Mouse (Mus musculus) CH12.LX (cell line): ENCODE data around the gene Tmem30c. TPM values are rescaled to one million over a fixed set of nuclear protein-coding genes. Genes with fewer than 3 reads are reported as not detected.

ENCODE experiments used
- DNase-seq: peaks from one replicate; pipeline ENCODE4 v3.0.0-alpha.2; 2013; ENCODE audit errors: extremely low read depth
- H3K27ac ChIP-seq: 2 replicates; pipeline ENCODE4 v1.5.1; 2012; ENCODE audit warnings: low read depth, mild to moderate bottlenecking, control low read depth, moderate library complexity; ENCODE audit not compliant: insufficient read depth
- H3K27me3 ChIP-seq: replicated peaks from 2 replicates; pipeline ENCODE3; 2012; ENCODE audit warnings: inconsistent platforms
- H3K36me3 ChIP-seq, 2 experiments: replicated peaks in 1 of 2; 2 replicates each; pipeline versions ENCODE3 to v1.6.1; 2012; ENCODE audit warnings: inconsistent platforms in 1 of 2, low read length in 1 of 2, mild to moderate bottlenecking in 1 of 2, mixed read lengths in 1 of 2, moderate library complexity in 1 of 2; ENCODE audit not compliant: control insufficient read depth in 1 of 2, insufficient read depth in 1 of 2
- H3K4me1 ChIP-seq, 2 experiments: 2 replicates each; pipeline ENCODE4 v1.6.1; 2012; ENCODE audit warnings: inconsistent platforms in 1 of 2, moderate library complexity in 1 of 2; ENCODE audit not compliant: insufficient read depth in 2 of 2, control insufficient read depth in 1 of 2
- H3K4me2 ChIP-seq: 2 replicates; pipeline ENCODE4 v1.6.1; 2012; ENCODE audit warnings: low read depth, mild to moderate bottlenecking, control low read depth; ENCODE audit not compliant: poor library complexity, insufficient read depth, severe bottlenecking
- H3K4me3 ChIP-seq, 3 experiments: fragments of 150-350 bp in 1 of 3; sonication (generic) in 1 of 3; replicated peaks in 1 of 3; 2 replicates each; pipeline versions ENCODE3 to v1.5.1; 2011 to 2012; ENCODE audit warnings: low read depth in 2 of 3, low read length in 2 of 3, mild to moderate bottlenecking in 2 of 3, moderate library complexity in 2 of 3, control low read depth in 1 of 3, improper control_type of control experiment in 1 of 3, inconsistent platforms in 1 of 3, mixed read lengths in 1 of 3; ENCODE audit not compliant: poor library complexity in 1 of 3
- H3K79me2 ChIP-seq: replicated peaks from 2 replicates; pipeline ENCODE4 v1.6.1; 2012; ENCODE audit warnings: mild to moderate bottlenecking, moderate library complexity; ENCODE audit not compliant: control insufficient read depth, poor library complexity, insufficient read depth, severe bottlenecking; ENCODE audit errors: extremely low read depth
- H3K9ac ChIP-seq: 2 replicates; pipeline ENCODE4 v1.6.1; 2012; ENCODE audit warnings: low read depth, mild to moderate bottlenecking, control low read depth, moderate library complexity; ENCODE audit not compliant: insufficient read depth
- H3K9me3 ChIP-seq: replicated peaks from 2 replicates; pipeline ENCODE3; 2012; ENCODE audit warnings: low read length, inconsistent platforms, mixed read lengths
- CHD1 ChIP-seq: IDR thresholded peaks from 2 replicates; pipeline ENCODE4 v1.6.1; 2012; ENCODE audit warnings: low read depth, low read length, improper control_type of control experiment, inconsistent platforms
- CTCF ChIP-seq, 2 experiments: IDR thresholded peaks in 1 of 2; conservative IDR thresholded peaks in 1 of 2; 2 replicates each; pipeline ENCODE4 v1.5.1; 2011 to 2012; ENCODE audit warnings: low read depth in 2 of 2, low read length in 2 of 2, improper control_type of control experiment in 1 of 2, inconsistent platforms in 1 of 2, mild to moderate bottlenecking in 1 of 2, moderate library complexity in 1 of 2
- E2F4 ChIP-seq: IDR thresholded peaks from 2 replicates; pipeline ENCODE4 v1.6.1; 2011; ENCODE audit warnings: low read depth, low read length, improper control_type of control experiment; ENCODE audit not compliant: insufficient replicate concordance
- ELF1 ChIP-seq: IDR thresholded peaks from 2 replicates; pipeline ENCODE4 v1.6.1; 2014; ENCODE audit warnings: low read depth, mild to moderate bottlenecking, inconsistent platforms, low read length, improper control_type of control experiment
- JUND ChIP-seq: conservative IDR thresholded peaks from 2 replicates; pipeline ENCODE4 v1.6.1; 2011; ENCODE audit warnings: low read depth, low read length, improper control_type of control experiment
- KAT2A ChIP-seq: IDR thresholded peaks from 2 replicates; pipeline ENCODE4 v1.6.1; 2012; ENCODE audit warnings: low read length, improper control_type of control experiment, inconsistent platforms; ENCODE audit not compliant: insufficient replicate concordance
- MAFK ChIP-seq: IDR thresholded peaks from 2 replicates; pipeline ENCODE4 v1.6.1; 2011; ENCODE audit warnings: low read length, improper control_type of control experiment; ENCODE audit not compliant: insufficient replicate concordance
- NELFE ChIP-seq: IDR thresholded peaks from 2 replicates; pipeline ENCODE4 v1.6.1; 2011; ENCODE audit warnings: low read depth, low read length, improper control_type of control experiment
- POLR2AphosphoS2 ChIP-seq: IDR thresholded peaks from 2 replicates; pipeline ENCODE4 v1.6.1; 2011; ENCODE audit warnings: low read depth, low read length, improper control_type of control experiment
- RAD21 ChIP-seq: IDR thresholded peaks from 2 replicates; pipeline ENCODE4 v1.6.1; 2011; ENCODE audit warnings: low read depth, mild to moderate bottlenecking, low read length, improper control_type of control experiment, moderate library complexity
- SMC3 ChIP-seq: IDR thresholded peaks from 2 replicates; pipeline ENCODE4 v1.6.1; 2011; ENCODE audit warnings: low read depth, low read length, improper control_type of control experiment
- TBP ChIP-seq: conservative IDR thresholded peaks from 2 replicates; pipeline ENCODE4 v1.6.1; 2011; ENCODE audit warnings: low read depth, low read length, improper control_type of control experiment
- USF2 ChIP-seq: conservative IDR thresholded peaks from 2 replicates; pipeline ENCODE4 v1.6.1; 2011; ENCODE audit warnings: low read depth, low read length, improper control_type of control experiment
- ZNF384 ChIP-seq: IDR thresholded peaks from 2 replicates; pipeline ENCODE4 v1.6.1; 2012; ENCODE audit warnings: low read depth, low read length, improper control_type of control experiment, inconsistent platforms
- dilution Hi-C: fragments of 300-500 bp; cut with MboI; formaldehyde crosslinking; loops from 2 replicates; pipeline ENCODE4 v1.14.3; 2020; ENCODE audit warnings: low sequenced_read_pairs; ENCODE audit not compliant: extremely low pct_unique_long_range_greater_than_20kb, extremely low pct_ligation_motif_present
- in situ Hi-C: fragments of 300-500 bp; cut with MboI; formaldehyde crosslinking; loops from 3 replicates; pipeline ENCODE4 v1.14.3; 2019; ENCODE audit warnings: low sequenced_read_pairs, low pct_ligation_motif_present, low pct_unique_long_range_greater_than_20kb, mixed read lengths
- polyA plus RNA-seq: library from polyadenylated mRNA; unstranded; fragments of >175 nt; gene quantifications from 2 replicates; pipeline ENCODE4 v1.2.1, GENCODE M21; 2012; ENCODE audit warnings: low read depth; ENCODE audit not compliant: insufficient read length
- total RNA-seq, 2 experiments: library from RNA; depleted of rRNA; stranded (reverse); fragments of 300-350 nt in 1 of 2; fragments of >200 nt in 1 of 2; gene quantifications; 2 replicates each; pipeline ENCODE4 v1.2.3; 2012 to 2014

Gene Tmem30c
- total and polyA plus RNA-seq, 3 experiments, result 0.07 to 0.16 TPM; not detected in 1

DNA sequence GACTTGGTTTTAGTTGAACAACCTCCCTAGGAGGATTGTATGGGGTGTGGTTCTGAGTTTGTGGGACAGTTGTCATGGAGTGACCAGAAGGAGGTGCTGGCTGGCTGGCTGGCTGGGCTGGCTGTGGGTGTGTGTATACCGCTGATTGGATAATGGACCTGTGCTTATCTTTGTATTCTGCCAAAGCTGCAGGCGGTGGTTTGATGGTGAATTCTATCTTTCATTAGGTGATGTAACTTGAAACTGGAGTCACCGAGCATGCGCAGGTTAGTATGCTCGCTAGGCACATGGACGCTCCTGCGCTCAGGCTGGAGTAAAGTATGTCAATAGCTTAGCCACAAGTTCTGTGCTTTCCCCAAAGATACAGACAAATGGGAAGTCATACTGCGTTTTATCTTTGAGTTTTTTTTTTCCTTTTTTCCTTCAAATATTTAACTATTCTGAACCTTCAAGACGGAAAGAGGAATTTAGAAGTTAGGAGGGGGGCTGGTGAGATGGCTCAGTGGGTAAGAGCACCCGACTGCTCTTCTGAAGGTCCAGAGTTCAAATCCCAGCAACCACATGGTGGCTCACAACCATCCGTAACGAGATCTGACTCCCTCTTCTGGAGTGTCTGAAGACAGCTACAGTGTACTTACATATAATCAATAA is 13.6 kb downstream of the Tmem30c start:
- H3K9me3 ChIP-seq, result no peaks in the 10 kb centered on the region
- H3K9ac ChIP-seq, result no peak overlapping the region
- dilution Hi-C loops, result no loop called here
- H3K36me3 ChIP-seq, result no peaks in the 10 kb centered on the region
- no peaks in the 10 kb centered on the region for H3K4me1 ChIP-seq
- DNase-seq, result no peak
- no peak overlapping the region for H3K4me3 ChIP-seq
- no peaks in the 10 kb centered on the region for H3K79me2 ChIP-seq
- H3K27ac ChIP-seq, result no peak overlapping the region
- in situ Hi-C loops, result no loop called here
- H3K4me2 ChIP-seq, result no peak overlapping the region
- peak; percentile 46 for TF ChIP-seq SMC3
- TF ChIP-seq CHD1, result no peak
- TF ChIP-seq E2F4, result no peak
- peak; percentile 33 for TF ChIP-seq RAD21
- peak in 1 of 2 experiments; percentile 40; a peak in 2 of 4 replicates for TF ChIP-seq CTCF (conservative IDR thresholded peaks at IDR 0.05 in 1 of 2, IDR thresholded peaks at IDR 0.05 in 1 of 2; ENCODE audit: low read depth in 2 of 2, low read length in 2 of 2)
- TF ChIP-seq NELFE, result no peak
- no peak for TF ChIP-seq POLR2AphosphoS2
- TF ChIP-seq KAT2A, result no peak
- no peak for TF ChIP-seq ZNF384
- no peak for TF ChIP-seq ELF1
- TF ChIP-seq TBP, result no peak
- TF ChIP-seq, all 38 proteins: peak for 3
- H3K27me3 ChIP-seq, result no peaks in the 10 kb centered on the region

DNA sequence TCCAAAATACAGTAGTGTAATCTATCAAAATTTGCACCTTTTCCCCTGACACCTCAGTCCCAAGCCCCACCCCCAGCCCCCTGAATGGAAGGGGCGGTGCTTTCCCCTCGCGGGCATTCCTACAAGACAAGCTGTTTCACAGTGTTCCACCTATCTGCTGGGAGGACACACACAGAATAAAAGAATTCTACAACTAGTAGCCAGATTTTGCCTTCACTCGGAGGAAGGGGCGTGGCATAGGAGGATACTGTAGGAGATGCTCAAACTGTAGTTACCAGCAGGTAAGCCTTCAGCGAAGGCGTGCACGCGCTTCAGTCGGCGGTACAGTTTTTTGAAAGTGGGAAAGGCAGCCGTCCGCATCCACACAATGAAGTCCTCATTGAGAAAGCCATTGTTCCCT is 22.9 kb downstream of the Tmem30c start:
- Histone ChIP-seq H3K36me3 (no peaks in the 10 kb centered on the region), H3K27me3 (no peaks in the 10 kb centered on the region), H3K9me3 (no peaks in the 10 kb centered on the region), H3K4me2 (no peak overlapping the region), H3K27ac (no peak overlapping the region), H3K4me3 (no peak overlapping the region), H3K4me1 (peaks cover 7 to 11% of the 10 kb centered on the region in 2 experiments), H3K9ac (no peak overlapping the region), H3K79me2 (no peaks in the 10 kb centered on the region)
- in situ Hi-C loops, result no loop called here
- TF ChIP-seq TBP (no peak), MAFK (no peak), USF2 (no peak), JUND (no peak)
- DNase-seq, result no peak
- dilution Hi-C loops, result no loop called here
